Mouse (Mus musculus) cerebellum, postnatal 4 days (tissue): ENCODE measurements at regions not wholly inside any gene's neighbourhood (a gene's known extent, or its start where the extent isn't known, plus 50 kb on each side); places are given as distances from the start of the nearest gene placed in this dataset.
A peak's percentile ranks its signal among the peaks of the same experiment; 100 is the strongest.

ENCODE experiments used
- DNase-seq, 2 experiments: peaks; one replicate each; pipeline ENCODE4 v3.0.0; 2022; ENCODE audit warnings: low spot score in 2 of 2, mixed read lengths in 1 of 2

GRCm38 (mm10) chr13:39950203-39950602, 411.0 kb downstream of the Ofcc1 start:
- no peak for DNase-seq

- no peak for DNase-seq
These were observed 426.0 kb downstream of the Ofcc1 start for GRCm38 (mm10) chr13:39935216-39935615.

- no peak for DNase-seq
These were observed 429.8 kb downstream of the Ofcc1 start for GRCm38 (mm10) chr13:39931487-39931886.

GRCm38 (mm10) chr13:39928573-39928972, 432.7 kb downstream of the Ofcc1 start:
- DNase-seq, result no peak

GRCm38 (mm10) chr13:39924366-39924765, 436.9 kb downstream of the Ofcc1 start:
- no peak for DNase-seq

- DNase-seq, result peak in 1 of 2 experiments; percentile 5
These were observed 438.1 kb downstream of the Ofcc1 start for GRCm38 (mm10) chr13:39923113-39923512.

- DNase-seq, result no peak
These were observed 453.5 kb downstream of the Ofcc1 start for GRCm38 (mm10) chr13:39907720-39908119.

GRCm38 (mm10) chr13:39904264-39904663, 457.0 kb downstream of the Ofcc1 start:
- DNase-seq, result no peak

- no peak for DNase-seq
These were observed 457.9 kb downstream of the Ofcc1 start for GRCm38 (mm10) chr13:39903319-39903718.

GRCm38 (mm10) chr13:39899332-39899731, 461.9 kb downstream of the Ofcc1 start:
- DNase-seq, result no peak

- DNase-seq, result no peak
These were observed 462.8 kb downstream of the Ofcc1 start for GRCm38 (mm10) chr13:39898412-39898979.

- no peak for DNase-seq
These were observed 467.1 kb downstream of the Ofcc1 start for GRCm38 (mm10) chr13:39894159-39894558.

GRCm38 (mm10) chr13:39881066-39881465, 480.2 kb downstream of the Ofcc1 start:
- no peak for DNase-seq

- DNase-seq, result no peak
These were observed 481.1 kb downstream of the Ofcc1 start for GRCm38 (mm10) chr13:39880136-39880535.

- no peak for DNase-seq
These were observed 483.7 kb downstream of the Ofcc1 start for GRCm38 (mm10) chr13:39877361-39878141.

- DNase-seq, result no peak
These were observed 508.9 kb downstream of the Ofcc1 start for GRCm38 (mm10) chr13:39852257-39852800.

- DNase-seq, result no peak
These were observed 511.9 kb downstream of the Ofcc1 start for GRCm38 (mm10) chr13:39849391-39849790.

GRCm38 (mm10) chr13:39836053-39836584, 525.1 kb downstream of the Ofcc1 start:
- DNase-seq, result no peak

- DNase-seq, result peak in 1 of 2 experiments; percentile 6
These were observed 525.9 kb downstream of the Ofcc1 start for GRCm38 (mm10) chr13:39835302-39835701.

- DNase-seq, result no peak
These were observed 526.6 kb downstream of the Ofcc1 start for GRCm38 (mm10) chr13:39834521-39835245.

- DNase-seq, result peak in 1 of 2 experiments; percentile 59
These were observed 537.2 kb downstream of the Ofcc1 start for GRCm38 (mm10) chr13:39823965-39824555.
